Mouse (Mus musculus) testis, adult 2 months (tissue): Measurements from ENCODE around the gene Rap1gap2.

Source experiments
- CTCF ChIP-seq: fragments of 200-500 bp; IDR thresholded peaks from 2 replicates; pipeline ENCODE4 v1.5.1; 2012; ENCODE audit warnings: low read depth, mild to moderate bottlenecking, inconsistent platforms, low read length, moderate library complexity; ENCODE audit not compliant: control insufficient read depth, insufficient read depth, insufficient replicate concordance
- POLR2A ChIP-seq: fragments of 200-500 bp; IDR thresholded peaks from 2 replicates; pipeline ENCODE4 v1.6.1; 2012; ENCODE audit warnings: low read depth, mild to moderate bottlenecking, inconsistent platforms, low read length, moderate library complexity; ENCODE audit not compliant: control insufficient read depth

DNA sequence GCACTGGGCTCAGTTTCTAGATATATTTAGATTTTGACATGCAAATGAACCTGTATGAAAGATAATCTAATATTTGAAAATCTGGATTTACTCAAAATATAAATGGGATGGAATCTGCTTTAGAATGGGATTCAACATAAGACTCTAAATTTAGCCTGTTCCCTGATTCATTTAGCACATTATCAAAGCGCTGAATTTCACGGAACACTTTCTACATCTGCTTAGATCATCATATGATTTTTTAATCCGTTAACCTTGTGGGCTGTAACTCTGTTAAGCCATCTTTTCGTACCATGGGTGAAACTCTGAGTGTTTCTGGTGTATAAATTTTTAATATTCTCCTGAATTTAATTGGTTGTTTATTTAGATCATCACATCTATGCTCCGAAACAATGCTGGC lies 184.4 kb downstream of the Rap1gap2 start:
- TF ChIP-seq POLR2A (no peak), CTCF (no peak)
